Mouse (Mus musculus): ENCODE data around the gene Mthfsl. TPM values are rescaled to one million over a fixed set of nuclear protein-coding genes. Genes with fewer than 3 reads are reported as not detected.
"Not testable (repeated sequence)": the region's sequence is repeated elsewhere in the genome, so short reads cannot be mapped to it uniquely, and the experiment has no call there.

Mthfsl gene
- 10 to 100 TPM; 15.5 to 16.0 TPM for total RNA-seq (2021)
- long read RNA-seq, experiment 1, transcript Mthfsl-201 (3 exons, 801 nt), result major isoform, 18 of 38 reads
- long read RNA-seq, experiment 1, transcript Mthfsl-204 (4 exons, 725 nt), result minor isoform, 6 of 38 reads
- long read RNA-seq, experiment 1, partial matches to known transcripts, result 0 of 38 reads
- long read RNA-seq, experiment 1, other reads (novel, unspliced or antisense), result 14 of 38 reads
- long read RNA-seq, experiment 2, transcript Mthfsl-204 (4 exons, 725 nt), result major isoform, 5 of 15 reads
- long read RNA-seq, experiment 2, partial matches to known transcripts, result 1 of 15 reads
- long read RNA-seq, experiment 2, other reads (novel, unspliced or antisense), result 8 of 15 reads

DNA sequence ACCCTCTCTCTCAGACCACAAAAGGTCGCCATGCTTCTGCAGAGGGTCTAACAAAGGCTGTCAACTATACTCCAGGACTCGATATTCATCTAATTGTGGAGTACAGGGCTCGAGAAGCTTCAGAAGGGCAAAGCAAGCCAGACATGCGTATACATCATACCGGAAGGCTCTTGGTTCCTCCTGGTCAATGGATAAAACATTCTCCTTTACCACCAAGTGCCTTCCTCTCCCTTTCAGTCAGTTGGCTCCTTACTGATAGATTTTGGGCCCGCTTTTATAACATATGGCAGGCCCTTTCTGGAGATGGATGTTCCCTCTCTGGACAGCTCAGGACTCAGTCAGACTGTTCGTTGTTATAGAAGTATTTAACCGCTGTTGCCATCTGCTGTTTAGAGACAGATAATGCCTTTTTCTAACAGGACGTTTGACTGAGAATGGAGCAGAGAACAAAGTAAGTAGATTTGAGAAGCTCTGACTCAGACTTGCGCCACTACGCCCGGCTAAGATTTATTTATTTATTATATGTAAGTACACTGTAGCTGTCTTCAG is at the start of gene Mthfsl:
Gene Mthfsl (minus strand): TSS at position 308 of the 549 bp plus-strand sequence.
- peak in 1 of 2 experiments; percentile 27 for DNase-seq
- intact Hi-C loops (cut with DNase I), result not testable (repeated sequence)

DNA sequence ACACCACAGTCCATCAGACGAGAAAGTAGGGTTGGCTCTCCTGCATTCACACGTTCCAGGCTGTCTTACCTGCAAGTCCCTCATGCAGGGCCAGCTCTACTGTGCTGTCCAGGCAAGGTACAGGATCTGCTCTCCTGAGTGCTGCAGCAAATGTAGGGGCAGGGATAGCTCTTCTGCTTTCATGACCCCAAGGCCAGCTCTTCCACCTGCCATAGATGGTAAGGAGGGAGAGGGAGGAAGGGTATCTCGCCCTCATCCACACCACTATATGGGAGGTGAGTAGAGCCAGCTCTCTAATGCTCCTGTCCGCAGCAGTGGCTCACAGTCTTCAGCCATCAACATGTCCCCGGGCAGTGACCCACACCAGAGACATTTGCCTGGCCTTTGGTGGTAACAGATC is 49.4 kb upstream of the Mthfsl start:
- intact Hi-C loops (cut with DNase I), result not testable (repeated sequence)

DNA sequence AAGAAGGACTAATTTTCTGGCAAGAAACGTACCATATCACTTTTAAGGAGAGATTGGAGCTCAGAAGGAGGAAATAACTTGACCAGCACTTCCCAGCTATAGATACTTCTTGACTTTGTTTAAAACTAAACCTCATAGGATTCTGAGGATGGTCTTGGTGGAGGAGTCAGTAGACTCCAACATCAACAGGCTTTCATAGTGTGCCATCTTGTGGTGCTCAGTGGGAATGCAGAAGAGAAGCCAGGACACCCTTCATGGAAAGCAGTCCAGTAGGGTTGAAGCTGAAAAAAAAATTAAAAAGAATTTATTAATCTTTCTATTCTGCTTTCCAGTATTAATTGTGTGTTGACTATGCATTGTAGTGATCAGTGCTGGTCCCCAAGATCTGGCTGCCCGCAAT is 26.6 kb upstream of the Mthfsl start:
- DNase-seq, result peak; percentile 16 to 46
- intact Hi-C loops (cut with DNase I), result not testable (repeated sequence)

More for the DNA sequence above, 49.4 kb upstream of the Mthfsl start:
- DNase-seq, result not testable (repeated sequence)

DNA sequence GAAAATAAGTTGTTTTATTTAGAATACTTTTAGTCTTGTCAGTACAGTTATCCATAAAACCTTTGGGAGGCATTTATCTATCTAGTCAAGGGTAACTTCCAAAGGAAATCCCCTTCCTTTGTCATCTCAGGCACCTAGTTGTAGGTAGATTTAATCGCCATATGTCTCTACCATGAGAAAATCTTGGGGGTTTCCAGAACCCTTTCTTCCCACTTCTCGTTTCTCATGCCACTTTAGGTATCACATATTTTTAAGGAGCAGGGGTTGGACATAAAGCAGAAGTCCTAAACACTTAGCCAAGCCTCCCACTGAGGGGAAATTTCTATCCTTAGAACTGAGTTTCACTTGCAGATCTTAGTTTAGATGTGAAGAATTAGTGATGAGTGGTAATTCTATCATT is 25.9 kb upstream of the Mthfsl start:
- intact Hi-C loops (cut with DNase I); DNase-seq: not testable (repeated sequence)

- intact Hi-C loops (cut with DNase I); DNase-seq: not testable (repeated sequence)
Observed at GRCm38 (mm10) chr9:88735289-88735688, 15.2 kb upstream of the Mthfsl start.

GRCm38 (mm10) chr9:88733182-88733581 is 13.1 kb upstream of the Mthfsl start:
- intact Hi-C loops (cut with DNase I), result not testable (repeated sequence)

GRCm38 (mm10) chr9:88732334-88732733 is 12.2 kb upstream of the Mthfsl start:
- DNase-seq; intact Hi-C loops (cut with DNase I): not testable (repeated sequence)

More at GRCm38 (mm10) chr9:88733182-88733581, 13.1 kb upstream of the Mthfsl start:
- not testable (repeated sequence) for DNase-seq

GRCm38 (mm10) chr9:88731728-88732127 is 11.6 kb upstream of the Mthfsl start, which contains the start of gene Bcl2a1d:
Bcl2a1d (minus strand) TSS chr9:88731914.
- intact Hi-C loops (cut with DNase I); DNase-seq: not testable (repeated sequence)

- intact Hi-C loops (cut with DNase I), result not testable (repeated sequence)
Observed at GRCm38 (mm10) chr9:88728311-88728710, 8.2 kb upstream of the Mthfsl start.

GRCm38 (mm10) chr9:88721628-88722027 is 1.5 kb upstream of the Mthfsl start:
- intact Hi-C loops (cut with DNase I); DNase-seq: not testable (repeated sequence)

More at GRCm38 (mm10) chr9:88728311-88728710, 8.2 kb upstream of the Mthfsl start:
- DNase-seq, result not testable (repeated sequence)

GRCm38 (mm10) chr9:88719073-88719921 is 799 bp downstream of the Mthfsl start:
- intact Hi-C loops (cut with DNase I), result not testable (repeated sequence)
- peak; percentile 27 to 32 for DNase-seq

DNA sequence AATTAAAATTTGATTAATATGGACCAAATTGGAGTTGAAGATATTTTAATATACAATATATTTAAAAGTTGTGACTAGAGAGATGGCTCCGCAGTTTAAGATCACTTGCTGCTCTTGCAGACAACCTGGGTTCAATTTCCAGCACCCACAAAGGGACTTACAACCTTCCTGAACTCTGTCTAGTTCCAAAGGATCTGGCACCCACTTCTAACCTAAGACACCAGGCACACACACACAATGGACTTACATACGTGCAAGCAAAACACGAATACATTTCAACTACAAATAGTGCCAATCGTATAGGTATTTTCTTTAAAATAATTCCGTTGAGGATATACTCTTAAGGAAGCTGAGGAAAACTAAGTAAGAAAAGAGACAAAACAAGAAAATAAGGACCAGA is 1.5 kb downstream of the Mthfsl start:
- DNase-seq; intact Hi-C loops (cut with DNase I): not testable (repeated sequence)

GRCm38 (mm10) chr9:88718140-88718539 is 2.0 kb downstream of the Mthfsl start:
- intact Hi-C loops (cut with DNase I), result not testable (repeated sequence)
- peak in 1 of 2 experiments; percentile 48 for DNase-seq

DNA sequence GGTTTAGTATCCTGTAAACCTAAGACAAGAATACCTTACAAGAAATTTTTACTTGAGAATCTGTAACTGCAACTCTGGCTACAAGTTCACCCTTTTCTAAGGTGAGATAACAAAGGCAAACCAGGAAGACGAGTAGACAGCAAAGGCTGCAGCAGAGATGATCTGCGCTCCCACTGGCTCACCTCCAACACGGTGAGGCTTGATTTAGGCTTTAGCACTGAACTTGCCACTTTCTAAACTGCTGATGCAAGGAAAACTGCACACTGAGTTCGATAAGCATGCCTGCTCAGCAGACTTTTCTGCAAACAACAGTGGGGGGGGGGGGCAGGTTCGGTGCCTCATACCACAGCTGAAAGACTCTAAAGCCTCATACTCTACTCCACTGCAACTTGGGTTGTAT is 5.6 kb downstream of the Mthfsl start:
- DNase-seq; intact Hi-C loops (cut with DNase I): not testable (repeated sequence)

DNA sequence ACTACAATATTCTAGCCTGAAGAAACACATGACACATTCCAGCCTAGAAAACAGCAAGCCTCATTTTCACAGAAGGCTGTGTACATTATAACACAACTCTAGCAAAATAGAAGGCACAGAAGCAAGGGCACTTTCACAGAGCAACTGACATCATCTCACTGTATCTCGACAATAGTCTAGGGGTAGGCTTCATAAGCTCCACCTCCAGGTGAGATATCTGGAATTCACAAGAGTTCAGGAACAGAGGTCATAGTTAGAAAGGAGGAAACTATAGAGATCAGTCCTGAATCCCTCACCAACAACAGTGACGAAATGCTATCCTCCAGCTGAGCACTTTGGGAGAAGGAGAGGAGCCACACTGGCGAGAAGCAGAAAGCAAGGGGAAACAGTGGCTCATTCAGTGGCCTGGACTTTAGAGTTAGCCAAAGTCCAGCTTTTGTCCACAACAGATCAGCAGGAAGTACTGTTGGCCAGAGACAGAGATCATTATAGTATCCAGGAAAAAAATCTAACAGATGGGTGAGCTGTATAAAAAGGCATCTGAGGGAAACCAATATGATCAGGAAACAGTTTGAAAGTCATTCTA is 7.8 kb downstream of the Mthfsl start:
- intact Hi-C loops (cut with DNase I); DNase-seq: not testable (repeated sequence)

GRCm38 (mm10) chr9:88710910-88711438 is 9.1 kb downstream of the Mthfsl start:
- DNase-seq; intact Hi-C loops (cut with DNase I): not testable (repeated sequence)

- intact Hi-C loops (cut with DNase I); DNase-seq: not testable (repeated sequence)
Observed at GRCm38 (mm10) chr9:88710439-88710838, 9.7 kb downstream of the Mthfsl start.

DNA sequence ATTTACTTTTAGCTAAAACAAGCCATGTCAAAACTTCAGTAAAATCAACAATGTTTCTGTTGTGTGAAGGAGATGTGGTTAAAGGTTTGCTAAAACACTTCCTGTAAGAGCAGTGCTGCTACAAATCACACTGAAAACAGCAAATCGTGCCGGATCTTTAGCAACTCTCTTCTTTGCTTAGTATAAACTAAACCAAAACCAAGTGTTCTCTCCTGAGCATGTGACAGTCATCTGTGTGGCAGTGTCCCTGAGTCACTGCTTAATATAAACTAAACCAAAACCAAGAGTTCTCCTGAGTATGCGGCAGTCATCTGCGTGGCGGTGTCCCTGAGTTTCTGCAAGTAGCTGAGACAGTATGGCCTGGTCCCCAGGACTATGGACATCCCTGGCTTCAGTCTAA is 10.3 kb downstream of the Mthfsl start:
- intact Hi-C loops (cut with DNase I), result loop anchor here (5.0 kb wide), 1 partner anchor 518 kb away; no protein-coding TSS in a partner anchor
- DNase-seq, result not testable (repeated sequence)

GRCm38 (mm10) chr9:88709304-88709703 is 10.8 kb downstream of the Mthfsl start:
- intact Hi-C loops (cut with DNase I), result loop anchor here (5.0 kb wide), 1 partner anchor 518 kb away; no protein-coding TSS in a partner anchor
- DNase-seq, result no peak

- intact Hi-C loops (cut with DNase I), result loop anchor here (5.0 kb wide), 1 partner anchor 521 kb away; no protein-coding TSS in a partner anchor
- DNase-seq, result no peak
Observed at GRCm38 (mm10) chr9:88706700-88707099, 13.4 kb downstream of the Mthfsl start.

Data from heart, postnatal 14 days (tissue).